Mouse (Mus musculus): ENCODE data around the gene Klhl8. TPM values are rescaled to one million over a fixed set of nuclear protein-coding genes. Genes with fewer than 3 reads are reported as not detected.
A peak's percentile ranks its signal among the peaks of the same experiment; 100 is the strongest.

Klhl8 gene
- polyA plus RNA-seq, 1 experiment from 2014 or later: 15.5 TPM

GRCm38 (mm10) chr5:103928196-103928550 is 17.1 kb upstream of the Klhl8 start:
- no peak overlapping the region for H3K9ac ChIP-seq
- H3K4me2 ChIP-seq: peak overlapping the region; percentile 48
- no peak for ATAC-seq (ENCODE audit: insufficient number of reproducible peaks, low FRiP score, low TSS enrichment, low read depth)
- WGBS: 65% methylated on average over 7 of the region's 7 CpGs
- H3K4me1 ChIP-seq: peaks cover 6% of the 10 kb centered on the region; the same call in 1 of the 2 replicates
- H3K27ac ChIP-seq: peak overlapping the region; percentile 64
- no peaks in the 10 kb centered on the region for H3K9me3 ChIP-seq
- H3K4me3 ChIP-seq: no peak overlapping the region
- no peaks in the 10 kb centered on the region for H3K36me3 ChIP-seq
- no peaks in the 10 kb centered on the region for H3K27me3 ChIP-seq

GRCm38 (mm10) chr5:103927429-103928195 is 16.6 kb upstream of the Klhl8 start:
- Histone ChIP-seq H3K4me1 (peaks cover 6% of the 10 kb centered on the region; the same call in 1 of the 2 replicates), H3K27me3 (no peaks in the 10 kb centered on the region), H3K36me3 (no peaks in the 10 kb centered on the region), H3K27ac (peak overlapping the region; percentile 64), H3K9me3 (no peaks in the 10 kb centered on the region), H3K4me3 (peak overlapping the region; percentile 32), H3K9ac (no peak overlapping the region), H3K4me2 (peak overlapping the region; percentile 48)
- ATAC-seq (ENCODE audit: insufficient number of reproducible peaks, low FRiP score, low TSS enrichment, low read depth): peak; percentile 52; the same call in 1 of the 2 replicates
- 22% methylated on average over 27 of the region's 27 CpGs for WGBS

GRCm38 (mm10) chr5:103926398-103926797 is 15.3 kb upstream of the Klhl8 start:
- H3K4me3 ChIP-seq: no peak overlapping the region
- H3K36me3 ChIP-seq: no peaks in the 10 kb centered on the region
- H3K9me3 ChIP-seq: no peaks in the 10 kb centered on the region
- H3K4me2 ChIP-seq: no peak overlapping the region
- peaks cover 6% of the 10 kb centered on the region; the same call in 1 of the 2 replicates for H3K4me1 ChIP-seq
- no peak overlapping the region for H3K27ac ChIP-seq
- H3K27me3 ChIP-seq: no peaks in the 10 kb centered on the region
- 69% methylated on average over 12 of the region's 12 CpGs for WGBS
- no peak for ATAC-seq (ENCODE audit: insufficient number of reproducible peaks, low FRiP score, low TSS enrichment, low read depth)
- no peak overlapping the region for H3K9ac ChIP-seq

DNA sequence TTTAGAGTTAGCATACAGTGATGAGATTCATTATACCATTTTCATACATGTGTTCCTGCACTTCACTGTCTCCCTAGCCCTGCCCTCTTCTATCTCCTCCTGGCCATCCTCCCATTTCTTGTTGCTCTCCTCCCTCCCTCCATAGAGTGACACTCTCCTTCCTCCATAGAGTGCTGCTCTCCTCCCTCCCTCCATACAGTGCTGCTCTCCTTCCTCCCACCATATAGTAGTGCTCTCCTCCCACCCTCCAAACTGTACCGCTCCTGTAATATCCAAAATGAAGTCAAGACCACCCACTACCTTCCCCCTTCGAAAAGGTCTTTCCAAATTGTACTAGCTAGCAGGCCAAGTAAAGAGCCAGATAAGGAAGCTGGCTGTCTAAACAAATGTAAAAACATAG is 12.7 kb upstream of the Klhl8 start:
- Histone ChIP-seq H3K36me3 (no peaks in the 10 kb centered on the region), H3K4me1 (peaks cover 6% of the 10 kb centered on the region; the same call in 1 of the 2 replicates), H3K4me2 (no peak overlapping the region), H3K27ac (no peak overlapping the region), H3K27me3 (no peaks in the 10 kb centered on the region), H3K9me3 (no peaks in the 10 kb centered on the region), H3K4me3 (no peak overlapping the region), H3K9ac (no peak overlapping the region)
- WGBS: 79% methylated on average over 2 of the region's 2 CpGs
- ATAC-seq (ENCODE audit: insufficient number of reproducible peaks, low FRiP score, low TSS enrichment, low read depth): no peak

DNA sequence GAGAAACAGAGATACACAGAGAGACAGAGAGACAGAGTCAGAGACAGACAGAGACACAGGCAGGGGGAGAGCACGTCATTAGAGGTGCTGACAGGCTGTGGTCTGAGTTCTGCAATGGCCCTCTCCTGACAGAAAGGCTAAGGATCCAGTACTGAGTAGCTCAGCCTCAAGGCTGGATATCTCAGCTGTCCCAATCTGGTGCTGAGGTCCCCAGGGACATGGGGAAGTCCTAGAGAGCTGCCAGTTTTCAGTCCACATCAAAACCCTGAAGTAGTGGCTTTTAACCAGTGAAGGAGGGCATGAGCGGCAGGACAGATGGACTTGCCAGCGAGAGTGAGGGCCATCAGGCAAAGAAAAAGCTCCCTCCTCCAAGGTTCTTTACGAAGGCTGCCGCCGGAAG is 12.0 kb upstream of the Klhl8 start:
- 78% methylated on average over 6 of the region's 6 CpGs for WGBS
- H3K4me1 ChIP-seq: peaks cover 6% of the 10 kb centered on the region; the same call in 1 of the 2 replicates

DNA sequence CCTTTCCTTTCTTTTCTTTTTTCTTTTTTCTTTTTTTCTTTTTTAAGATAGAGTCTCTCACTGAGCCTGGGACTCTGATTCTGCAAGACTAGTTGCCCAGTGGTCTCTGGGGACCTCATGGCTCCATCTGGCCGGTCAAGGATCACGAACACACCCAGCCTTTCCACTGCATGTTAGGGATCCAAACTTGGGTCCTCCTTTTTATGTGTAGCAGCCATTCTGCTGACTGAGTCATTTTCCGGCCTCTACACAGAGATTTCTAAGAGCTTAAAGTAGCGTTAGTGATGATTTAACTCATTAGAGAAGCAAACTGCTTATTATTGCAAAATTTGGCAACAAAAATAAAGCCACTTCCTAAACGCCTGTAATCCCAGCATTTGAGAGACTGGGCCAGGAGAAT is 11.4 kb upstream of the Klhl8 start:
- no peak for ATAC-seq (ENCODE audit: insufficient number of reproducible peaks, low FRiP score, low TSS enrichment, low read depth)
- whole genome bisulfite sequencing: 67% methylated on average over 5 of the region's 5 CpGs

More for the DNA sequence above, 12.0 kb upstream of the Klhl8 start:
- Histone ChIP-seq H3K9ac (no peak overlapping the region), H3K4me2 (no peak overlapping the region), H3K27me3 (no peaks in the 10 kb centered on the region), H3K36me3 (no peaks in the 10 kb centered on the region), H3K4me3 (no peak overlapping the region), H3K27ac (no peak overlapping the region), H3K9me3 (no peaks in the 10 kb centered on the region)
- no peak for ATAC-seq (ENCODE audit: insufficient number of reproducible peaks, low FRiP score, low TSS enrichment, low read depth)

DNA sequence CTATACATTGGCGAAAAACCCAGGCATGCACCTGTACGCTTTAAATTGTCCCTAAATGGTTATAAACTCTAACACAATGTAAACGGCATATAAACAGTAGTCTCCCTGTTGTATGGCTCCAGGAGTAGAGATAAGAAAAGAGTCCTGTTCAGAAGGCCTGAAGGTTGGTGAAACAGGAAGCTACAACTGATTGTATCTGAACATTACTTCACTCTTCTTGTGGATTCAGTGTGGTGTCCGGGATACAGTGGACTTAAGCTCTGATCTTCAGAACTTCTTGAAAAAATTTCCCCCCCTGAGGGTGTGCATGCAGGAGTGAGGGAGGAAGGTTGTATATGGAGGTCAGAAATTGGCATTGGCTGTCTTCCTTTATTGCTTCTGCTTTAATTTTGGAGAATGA is 8.4 kb upstream of the Klhl8 start:
- no peak for ATAC-seq (ENCODE audit: insufficient number of reproducible peaks, low FRiP score, low TSS enrichment, low read depth)
- H3K36me3 ChIP-seq: no peaks in the 10 kb centered on the region
- no peak overlapping the region for H3K4me3 ChIP-seq
- H3K27ac ChIP-seq: no peak overlapping the region
- 77% methylated on average over 4 of the region's 4 CpGs for WGBS
- no peaks in the 10 kb centered on the region for H3K9me3 ChIP-seq
- H3K4me2 ChIP-seq: no peak overlapping the region
- H3K9ac ChIP-seq: no peak overlapping the region
- no peaks in the 10 kb centered on the region for H3K4me1 ChIP-seq
- no peaks in the 10 kb centered on the region for H3K27me3 ChIP-seq

More for the DNA sequence above, 11.4 kb upstream of the Klhl8 start:
- H3K27ac ChIP-seq: no peak overlapping the region
- H3K4me1 ChIP-seq: no peaks in the 10 kb centered on the region
- no peaks in the 10 kb centered on the region for H3K27me3 ChIP-seq
- no peak overlapping the region for H3K4me3 ChIP-seq
- no peaks in the 10 kb centered on the region for H3K36me3 ChIP-seq
- no peak overlapping the region for H3K9ac ChIP-seq
- no peak overlapping the region for H3K4me2 ChIP-seq
- no peaks in the 10 kb centered on the region for H3K9me3 ChIP-seq

- ATAC-seq (ENCODE audit: insufficient number of reproducible peaks, low FRiP score, low TSS enrichment, low read depth): no peak
- 61% methylated on average over 3 of the region's 3 CpGs for WGBS
- H3K27ac ChIP-seq: no peak overlapping the region
- H3K36me3 ChIP-seq: no peaks in the 10 kb centered on the region
- no peaks in the 10 kb centered on the region for H3K4me1 ChIP-seq
- H3K4me2 ChIP-seq: no peak overlapping the region
- H3K9me3 ChIP-seq: no peaks in the 10 kb centered on the region
- no peak overlapping the region for H3K9ac ChIP-seq
- no peaks in the 10 kb centered on the region for H3K27me3 ChIP-seq
- no peak overlapping the region for H3K4me3 ChIP-seq
Observed at GRCm38 (mm10) chr5:103918233-103918632, 7.2 kb upstream of the Klhl8 start.

DNA sequence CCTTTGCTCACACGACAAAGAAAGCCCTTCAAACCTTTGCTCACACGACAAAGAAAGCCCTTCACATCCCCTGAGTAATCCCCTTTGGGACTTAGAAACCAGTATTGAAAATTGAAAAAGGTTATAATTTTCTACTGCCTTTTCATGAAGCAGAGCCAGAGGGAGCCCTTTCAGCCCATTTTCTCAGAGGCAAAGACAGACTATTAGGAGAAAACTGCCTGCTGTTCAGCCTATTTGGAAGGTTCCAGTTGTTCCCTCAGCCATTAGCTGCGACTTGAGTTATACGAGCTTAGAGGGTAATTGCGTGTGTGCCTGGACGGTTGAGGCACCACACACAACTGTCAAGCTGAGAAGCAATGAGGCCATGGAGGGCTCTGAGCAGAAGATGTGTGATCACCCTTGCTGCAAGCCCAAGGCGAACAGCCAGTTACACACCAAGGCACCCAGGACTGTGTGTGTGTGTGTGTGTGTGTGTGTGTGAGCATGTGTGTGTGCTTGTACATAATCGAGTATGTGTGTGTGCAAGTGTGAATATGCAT is 6.4 kb upstream of the Klhl8 start:
- Histone ChIP-seq H3K4me2 (no peak overlapping the region), H3K9ac (no peak overlapping the region), H3K27ac (no peak overlapping the region), H3K4me3 (no peak overlapping the region), H3K4me1 (no peaks in the 10 kb centered on the region), H3K27me3 (no peaks in the 10 kb centered on the region), H3K9me3 (no peaks in the 10 kb centered on the region), H3K36me3 (no peaks in the 10 kb centered on the region)
- ATAC-seq (ENCODE audit: insufficient number of reproducible peaks, low FRiP score, low TSS enrichment, low read depth): no peak
- 33% methylated on average over 8 of the region's 8 CpGs for WGBS

GRCm38 (mm10) chr5:103916595-103917356 is 5.7 kb upstream of the Klhl8 start:
- no peaks in the 10 kb centered on the region for H3K27me3 ChIP-seq
- H3K9me3 ChIP-seq: no peaks in the 10 kb centered on the region
- no peak overlapping the region for H3K4me2 ChIP-seq
- no peaks in the 10 kb centered on the region for H3K36me3 ChIP-seq
- 44% methylated on average over 12 of the region's 12 CpGs for whole genome bisulfite sequencing
- H3K27ac ChIP-seq: no peak overlapping the region
- ATAC-seq (ENCODE audit: insufficient number of reproducible peaks, low FRiP score, low TSS enrichment, low read depth): no peak
- H3K9ac ChIP-seq: no peak overlapping the region
- no peaks in the 10 kb centered on the region for H3K4me1 ChIP-seq
- H3K4me3 ChIP-seq: no peak overlapping the region

GRCm38 (mm10) chr5:103914335-103915226 is 3.5 kb upstream of the Klhl8 start:
- Histone ChIP-seq H3K27me3 (no peaks in the 10 kb centered on the region), H3K9me3 (no peaks in the 10 kb centered on the region), H3K4me1 (peaks cover 6% of the 10 kb centered on the region; the same call in 1 of the 2 replicates), H3K4me2 (no peak overlapping the region), H3K36me3 (no peaks in the 10 kb centered on the region), H3K9ac (no peak overlapping the region), H3K4me3 (no peak overlapping the region), H3K27ac (no peak overlapping the region)
- no peak for ATAC-seq (ENCODE audit: insufficient number of reproducible peaks, low FRiP score, low TSS enrichment, low read depth)
- 63% methylated on average over 11 of the region's 11 CpGs for WGBS
